Mouse (Mus musculus) c-Kit-positive CD71-negative TER-119-negative erythroid progenitor cells, embryonic 14.5 days (primary cell): Measurements from ENCODE around the gene Rpl31.

Experiments
- DNase-seq: peaks from one replicate; pipeline ENCODE4 v3.0.0-alpha.2; 2013; ENCODE audit warnings: low read depth

The Rpl31 gene

DNA sequence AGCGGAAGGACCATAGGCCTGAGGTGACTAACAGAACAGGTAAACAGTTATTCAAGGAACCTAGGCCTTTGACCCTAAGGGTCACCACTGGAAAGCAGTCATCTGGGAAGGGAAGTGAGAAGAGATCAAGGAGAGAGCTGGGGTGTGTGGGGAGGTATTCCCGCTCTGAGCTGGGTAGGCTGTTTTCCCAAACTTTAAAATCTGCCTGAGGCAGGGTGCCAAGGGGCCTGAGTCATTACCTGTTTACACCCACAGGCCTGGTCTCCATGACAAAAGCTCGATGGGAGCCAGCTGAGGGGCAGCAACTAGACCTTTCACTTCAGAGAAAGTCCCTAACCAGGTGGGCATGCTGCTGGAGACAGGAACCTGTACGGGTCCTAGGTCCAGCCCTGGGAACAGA lies 31.6 kb downstream of the Rpl31 start:
- no peak for DNase-seq

GRCm38 (mm10) chr1:39400173-39400572 lies 32.5 kb downstream of the Rpl31 start:
- no peak for DNase-seq

- no peak for DNase-seq
These were observed 39.5 kb downstream of the Rpl31 start for GRCm38 (mm10) chr1:39407108-39407507.

GRCm38 (mm10) chr1:39408123-39408522 lies 40.5 kb downstream of the Rpl31 start:
- DNase-seq = no peak

DNA sequence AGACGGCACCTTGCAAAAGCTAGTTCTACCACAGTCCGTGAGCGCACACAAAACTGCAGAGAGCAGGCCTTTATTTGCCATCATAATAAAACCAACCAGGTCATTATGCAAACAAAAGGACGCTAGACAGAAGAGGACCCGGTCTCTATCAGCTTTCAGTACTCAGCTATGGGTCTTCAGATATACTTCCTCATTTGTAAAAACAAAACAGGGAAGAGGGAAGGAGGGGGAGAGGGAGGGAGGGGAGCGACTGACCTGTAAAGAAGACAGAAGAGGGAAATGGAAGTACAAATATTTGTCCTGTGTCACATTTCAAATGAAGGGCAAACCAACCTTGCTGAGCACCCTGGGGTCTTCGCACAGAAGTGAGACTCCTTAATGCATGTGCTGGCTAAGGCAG lies 41.0 kb downstream of the Rpl31 start:
- no peak for DNase-seq

GRCm38 (mm10) chr1:39410085-39410821 lies 42.6 kb downstream of the Rpl31 start:
- DNase-seq = no peak

- no peak for DNase-seq
These were observed 50.2 kb downstream of the Rpl31 start for GRCm38 (mm10) chr1:39417817-39418216.

DNA sequence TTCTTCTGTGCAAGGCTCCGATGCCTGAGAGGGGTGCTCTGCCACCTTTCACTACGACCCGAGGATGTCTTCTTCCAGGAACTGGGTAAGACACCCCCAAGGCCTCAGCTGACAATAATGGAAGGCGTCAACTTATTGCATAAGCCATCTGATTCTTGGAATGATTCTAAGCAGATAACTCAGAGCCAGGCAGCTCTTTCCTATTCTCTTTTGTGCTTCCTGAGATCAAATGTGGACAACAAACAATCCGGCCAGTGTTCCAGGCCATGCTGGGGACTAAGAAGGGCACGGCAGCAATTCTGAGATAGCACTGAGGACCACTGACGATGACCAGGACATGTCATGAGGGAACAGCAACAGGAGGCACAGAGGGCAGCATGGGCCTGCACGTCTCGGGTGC lies 51.2 kb downstream of the Rpl31 start:
- DNase-seq = no peak

DNA sequence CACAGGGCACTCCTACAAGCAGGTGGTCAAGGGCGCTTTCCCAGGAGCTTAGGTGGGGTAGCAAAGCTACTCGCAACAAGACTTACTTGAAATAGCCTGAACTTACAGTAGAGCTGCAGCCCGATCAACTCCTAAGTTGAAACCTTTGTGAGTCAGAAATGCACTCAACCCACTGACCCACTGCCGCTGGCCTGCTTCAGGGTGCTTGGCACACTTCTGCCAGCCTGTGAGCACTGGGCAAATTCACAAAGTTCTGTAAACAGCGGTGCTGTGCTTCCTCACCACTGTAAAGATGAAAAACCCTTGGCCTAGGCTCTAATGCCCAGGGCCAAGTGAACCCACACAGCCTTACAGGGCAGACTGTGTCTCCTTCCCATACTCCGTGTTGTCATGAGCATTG lies 53.3 kb downstream of the Rpl31 start:
- DNase-seq = no peak
